Mouse (Mus musculus): ENCODE results near the gene Akr1b7. TPM values are rescaled to one million over a fixed set of nuclear protein-coding genes. Genes with fewer than 3 reads are reported as not detected.

Gene Akr1b7
- polyA plus RNA-seq, 2 experiments: 2.4 to 5.4 TPM

DNA sequence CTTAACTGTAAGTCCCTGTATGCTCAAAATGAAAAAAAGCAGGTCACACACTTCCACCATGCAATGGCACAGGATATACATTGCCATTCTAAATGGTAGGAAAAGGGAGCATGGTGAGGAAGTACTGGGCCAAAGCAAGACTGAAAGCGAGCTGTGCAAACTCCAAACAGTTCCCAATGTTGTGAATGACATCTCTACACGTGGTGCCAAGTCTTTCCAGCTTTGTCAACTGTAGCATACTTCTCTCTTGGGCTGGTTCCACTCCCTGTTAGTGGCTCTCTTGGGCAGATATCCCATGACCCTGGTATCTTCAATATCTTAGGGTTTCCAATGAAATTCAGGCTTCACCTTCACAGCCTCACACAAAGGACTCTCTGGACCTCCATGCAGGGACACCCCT is 26.9 kb downstream of the Akr1b7 start:
- no peak for TF ChIP-seq EP300 (IDR thresholded peaks at IDR 0.05; ENCODE audit: low read depth)
- no peak for TF ChIP-seq CTCF (IDR thresholded peaks at IDR 0.05; ENCODE audit: low read depth)
- Histone ChIP-seq H3K27ac (no peak overlapping the region), H3K9me3 (ENCODE audit: control insufficient read depth, low read length) (no peaks in the 10 kb centered on the region), H3K27me3 (ENCODE audit: control insufficient read depth, insufficient read depth, low read length) (no peaks in the 10 kb centered on the region), H3K4me3 (ENCODE audit: insufficient read depth in 1 of 2, low read depth in 2 of 2, low read length in 2 of 2) (no peak overlapping the region), H3K4me2 (ENCODE audit: low read depth) (no peak overlapping the region), H3K36me3 (replicated peaks; ENCODE audit: control insufficient read depth, insufficient read depth, low read depth) (no peaks in the 10 kb centered on the region), H3K4me1 (replicated peaks; ENCODE audit: control insufficient read depth in 2 of 2, insufficient read depth in 2 of 2, low read length in 1 of 2) (no peaks in the 10 kb centered on the region), H3K9ac (replicated peaks) (no peak overlapping the region)
- DNase-seq (ENCODE audit: low read depth in 3 of 3, low spot score in 3 of 3): no peak
- WGBS (ENCODE audit: insufficient replicate concordance): 46% methylated on average over 2 of the region's 2 CpGs
- no peak for ATAC-seq (ENCODE audit: insufficient read depth)

DNA sequence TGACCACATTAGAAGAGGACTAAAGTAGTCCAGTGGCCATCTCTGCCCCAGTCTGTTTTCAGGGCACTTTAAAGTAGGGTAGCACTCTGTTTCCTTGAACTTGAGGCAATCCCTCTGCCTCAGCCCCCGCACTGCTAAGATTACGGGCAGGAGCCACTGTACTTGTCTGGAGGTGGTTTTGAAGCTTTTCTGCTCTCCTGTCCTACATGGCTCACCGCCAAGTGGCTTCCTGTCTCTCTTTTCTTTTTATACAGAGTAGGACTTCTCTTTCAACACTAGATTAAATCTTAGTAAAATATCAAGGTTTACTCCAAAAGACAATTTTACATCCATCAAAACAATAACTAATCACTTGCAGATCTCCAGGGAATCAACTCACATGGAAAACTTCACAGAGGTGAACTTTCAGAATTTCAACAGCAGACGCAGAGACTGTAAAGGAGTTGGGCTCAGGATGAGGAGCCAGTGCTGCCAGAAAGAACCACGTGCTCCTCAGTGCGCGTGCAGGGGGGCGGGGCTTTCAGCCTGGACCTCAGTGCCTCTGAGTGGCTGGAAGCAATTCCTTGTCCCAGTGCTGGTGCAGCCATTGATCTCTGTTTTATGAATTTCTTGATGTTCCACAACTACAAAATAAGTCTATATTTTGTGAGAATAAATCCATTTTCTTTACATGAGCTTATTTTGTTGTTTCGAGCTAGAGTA is 29.6 kb downstream of the Akr1b7 start:
- no peaks in the 10 kb centered on the region for H3K4me1 ChIP-seq (replicated peaks; ENCODE audit: control insufficient read depth in 2 of 2, insufficient read depth in 2 of 2, low read length in 1 of 2)
- no peak overlapping the region for H3K4me3 ChIP-seq (ENCODE audit: insufficient read depth in 1 of 2, low read depth in 2 of 2, low read length in 2 of 2)
- ATAC-seq (ENCODE audit: insufficient read depth): no peak
- WGBS (ENCODE audit: insufficient replicate concordance): 63% methylated on average over 9 of the region's 9 CpGs
- H3K9me3 ChIP-seq (ENCODE audit: control insufficient read depth, low read length): no peaks in the 10 kb centered on the region
- H3K9ac ChIP-seq (replicated peaks): no peak overlapping the region
- DNase-seq (ENCODE audit: low read depth in 3 of 3, low spot score in 3 of 3): no peak
- H3K36me3 ChIP-seq (replicated peaks; ENCODE audit: control insufficient read depth, insufficient read depth, low read depth): no peaks in the 10 kb centered on the region
- H3K27me3 ChIP-seq (ENCODE audit: control insufficient read depth, insufficient read depth, low read length): no peaks in the 10 kb centered on the region
- no peak overlapping the region for H3K4me2 ChIP-seq (ENCODE audit: low read depth)
- no peak for TF ChIP-seq EP300 (IDR thresholded peaks at IDR 0.05; ENCODE audit: low read depth)
- TF ChIP-seq CTCF (IDR thresholded peaks at IDR 0.05; ENCODE audit: low read depth): no peak
- no peak overlapping the region for H3K27ac ChIP-seq

GRCm38 (mm10) chr6:34443791-34444190 is 31.7 kb downstream of the Akr1b7 start:
- no peaks in the 10 kb centered on the region for H3K4me1 ChIP-seq (replicated peaks; ENCODE audit: control insufficient read depth in 2 of 2, insufficient read depth in 2 of 2, low read length in 1 of 2)
- H3K4me3 ChIP-seq (ENCODE audit: insufficient read depth in 1 of 2, low read depth in 2 of 2, low read length in 2 of 2): no peak overlapping the region
- H3K9me3 ChIP-seq (ENCODE audit: control insufficient read depth, low read length): no peaks in the 10 kb centered on the region
- no peak for TF ChIP-seq CTCF (IDR thresholded peaks at IDR 0.05; ENCODE audit: low read depth)
- no peak for TF ChIP-seq EP300 (IDR thresholded peaks at IDR 0.05; ENCODE audit: low read depth)
- no peak for DNase-seq (ENCODE audit: low read depth in 3 of 3, low spot score in 3 of 3)
- H3K4me2 ChIP-seq (ENCODE audit: low read depth): no peak overlapping the region
- no peak overlapping the region for H3K9ac ChIP-seq (replicated peaks)
- 51% methylated on average over 2 of the region's 2 CpGs for WGBS (ENCODE audit: insufficient replicate concordance)
- no peaks in the 10 kb centered on the region for H3K36me3 ChIP-seq (replicated peaks; ENCODE audit: control insufficient read depth, insufficient read depth, low read depth)
- H3K27me3 ChIP-seq (ENCODE audit: control insufficient read depth, insufficient read depth, low read length): no peaks in the 10 kb centered on the region
- no peak overlapping the region for H3K27ac ChIP-seq
- no peak for ATAC-seq (ENCODE audit: insufficient read depth)

DNA sequence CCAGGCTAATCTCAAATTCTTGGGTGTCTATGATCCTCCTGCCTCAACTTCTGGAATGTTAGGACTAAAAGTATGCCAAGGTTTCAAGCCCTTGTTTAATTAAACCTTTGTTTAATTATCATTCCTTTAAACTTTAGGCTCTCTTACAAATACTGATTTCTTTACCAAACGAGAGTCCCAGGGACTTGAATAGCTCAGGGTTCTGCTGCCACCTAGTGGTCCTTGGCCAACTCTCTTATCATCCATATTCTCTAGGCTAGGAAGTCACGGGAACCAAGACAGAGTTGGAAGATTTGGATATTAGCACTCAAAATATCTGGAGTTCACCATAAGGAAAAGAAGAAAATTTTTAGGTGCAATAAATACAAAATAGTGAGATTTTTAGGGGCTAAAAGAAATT is 35.8 kb downstream of the Akr1b7 start:
- H3K27me3 ChIP-seq (ENCODE audit: control insufficient read depth, insufficient read depth, low read length): no peaks in the 10 kb centered on the region
- no peak overlapping the region for H3K27ac ChIP-seq
- H3K9ac ChIP-seq (replicated peaks): no peak overlapping the region
- TF ChIP-seq EP300 (IDR thresholded peaks at IDR 0.05; ENCODE audit: low read depth) (no peak), CTCF (IDR thresholded peaks at IDR 0.05; ENCODE audit: low read depth) (peak; percentile 81)
- DNase-seq (ENCODE audit: low read depth in 3 of 3, low spot score in 3 of 3) (peak; percentile 44 to 58 (median 49)), ATAC-seq (ENCODE audit: insufficient read depth) (no peak)
- no peak overlapping the region for H3K4me3 ChIP-seq (ENCODE audit: insufficient read depth in 1 of 2, low read depth in 2 of 2, low read length in 2 of 2)
- no peaks in the 10 kb centered on the region for H3K36me3 ChIP-seq (replicated peaks; ENCODE audit: control insufficient read depth, insufficient read depth, low read depth)
- no peaks in the 10 kb centered on the region for H3K9me3 ChIP-seq (ENCODE audit: control insufficient read depth, low read length)
- no peak overlapping the region for H3K4me2 ChIP-seq (ENCODE audit: low read depth)
- WGBS (ENCODE audit: insufficient replicate concordance): 9% methylated on average over 2 of the region's 2 CpGs
- H3K4me1 ChIP-seq (replicated peaks; ENCODE audit: control insufficient read depth in 2 of 2, insufficient read depth in 2 of 2, low read length in 1 of 2): no peaks in the 10 kb centered on the region

- no peak overlapping the region for H3K4me2 ChIP-seq (ENCODE audit: low read depth)
- ATAC-seq (ENCODE audit: insufficient read depth) (no peak), DNase-seq (ENCODE audit: low read depth in 3 of 3, low spot score in 3 of 3) (no peak)
- no peak overlapping the region for H3K4me3 ChIP-seq (ENCODE audit: insufficient read depth in 1 of 2, low read depth in 2 of 2, low read length in 2 of 2)
- H3K36me3 ChIP-seq (replicated peaks; ENCODE audit: control insufficient read depth, insufficient read depth, low read depth): no peaks in the 10 kb centered on the region
- H3K27ac ChIP-seq: no peak overlapping the region
- no peaks in the 10 kb centered on the region for H3K27me3 ChIP-seq (ENCODE audit: control insufficient read depth, insufficient read depth, low read length)
- no peaks in the 10 kb centered on the region for H3K9me3 ChIP-seq (ENCODE audit: control insufficient read depth, low read length)
- WGBS (ENCODE audit: insufficient replicate concordance): 60% methylated on average over 1 of the region's 1 CpGs
- no peak overlapping the region for H3K9ac ChIP-seq (replicated peaks)
- no peaks in the 10 kb centered on the region for H3K4me1 ChIP-seq (replicated peaks; ENCODE audit: control insufficient read depth in 2 of 2, insufficient read depth in 2 of 2, low read length in 1 of 2)
- TF ChIP-seq CTCF (IDR thresholded peaks at IDR 0.05; ENCODE audit: low read depth) (no peak), EP300 (IDR thresholded peaks at IDR 0.05; ENCODE audit: low read depth) (no peak)
Measured at GRCm38 (mm10) chr6:34448696-34449095, 36.6 kb downstream of the Akr1b7 start.
